Mouse (Mus musculus) lung, postnatal 0 days (tissue): Measurements from ENCODE around the gene Dhdh.

Experiments used
- CTCF ChIP-seq: IDR thresholded peaks from 2 replicates; pipeline ENCODE4 v1.5.1; 2016; ENCODE audit warnings: antibody characterized with exemption, mild to moderate bottlenecking
- EP300 ChIP-seq: IDR thresholded peaks from 2 replicates; pipeline ENCODE4 v1.6.1; 2016; ENCODE audit warnings: antibody characterized with exemption, mild to moderate bottlenecking, control low read depth

GRCm38 (mm10) chr7:45514411-45514810 is 25.8 kb upstream of the Dhdh start:
- TF ChIP-seq EP300 (no peak), CTCF (no peak)
